Mouse (Mus musculus) brain, embryonic 14.5 days (tissue): ENCODE measurements around the gene Epb41l3. TPM values are rescaled to one million over a fixed set of nuclear protein-coding genes. Genes with fewer than 3 reads are reported as not detected.

ENCODE experiments used
- DNase-seq: peaks from one replicate; pipeline ENCODE4 v3.0.0-alpha.2; 2011; ENCODE audit warnings: low read depth
- CTCF ChIP-seq: fragments of 200-500 bp; IDR thresholded peaks from 2 replicates; pipeline ENCODE4 v1.5.1; 2012; ENCODE audit warnings: inconsistent platforms, mild to moderate bottlenecking, moderate library complexity, borderline replicate concordance; ENCODE audit not compliant: insufficient read depth, insufficient read length; ENCODE audit errors: extremely low read depth
- POLR2A ChIP-seq: fragments of 200-500 bp; IDR thresholded peaks from 2 replicates; pipeline ENCODE4 v1.6.1; 2012; ENCODE audit warnings: mild to moderate bottlenecking, inconsistent platforms, borderline replicate concordance; ENCODE audit not compliant: poor library complexity, insufficient read depth, insufficient read length, severe bottlenecking; ENCODE audit errors: extremely low read depth
- polyA plus RNA-seq: library from polyadenylated mRNA; depleted of rRNA; stranded (reverse); fragments of >200 nt; gene quantifications from 2 replicates; pipeline ENCODE4 v1.2.3, GENCODE M21; 2012

Epb41l3 gene
- polyA plus RNA-seq, 1 experiment, result 51.7 TPM

DNA sequence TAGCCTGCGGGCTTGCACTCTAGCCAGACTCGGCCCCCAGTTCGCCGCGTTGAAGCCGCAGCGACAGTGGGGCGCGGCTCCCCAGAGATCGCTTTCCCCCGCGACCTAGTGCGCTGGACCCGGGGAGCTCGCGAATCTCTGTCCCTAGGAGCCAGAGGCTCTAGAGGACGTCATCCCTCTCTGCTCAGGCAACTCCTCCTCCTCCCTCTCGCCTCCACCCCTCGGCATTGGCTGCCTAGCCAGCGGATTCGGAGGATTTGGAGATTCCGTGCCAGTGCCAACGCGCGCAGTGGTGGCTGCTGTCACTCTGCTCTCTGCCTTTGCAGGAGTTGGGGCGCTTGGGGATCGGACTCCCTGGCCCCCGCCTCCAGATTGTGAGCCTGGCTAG, 749 bp downstream of the Epb41l3 start:
- peak; percentile 82 for DNase-seq
- TF ChIP-seq CTCF, result no peak
- no peak for TF ChIP-seq POLR2A

DNA sequence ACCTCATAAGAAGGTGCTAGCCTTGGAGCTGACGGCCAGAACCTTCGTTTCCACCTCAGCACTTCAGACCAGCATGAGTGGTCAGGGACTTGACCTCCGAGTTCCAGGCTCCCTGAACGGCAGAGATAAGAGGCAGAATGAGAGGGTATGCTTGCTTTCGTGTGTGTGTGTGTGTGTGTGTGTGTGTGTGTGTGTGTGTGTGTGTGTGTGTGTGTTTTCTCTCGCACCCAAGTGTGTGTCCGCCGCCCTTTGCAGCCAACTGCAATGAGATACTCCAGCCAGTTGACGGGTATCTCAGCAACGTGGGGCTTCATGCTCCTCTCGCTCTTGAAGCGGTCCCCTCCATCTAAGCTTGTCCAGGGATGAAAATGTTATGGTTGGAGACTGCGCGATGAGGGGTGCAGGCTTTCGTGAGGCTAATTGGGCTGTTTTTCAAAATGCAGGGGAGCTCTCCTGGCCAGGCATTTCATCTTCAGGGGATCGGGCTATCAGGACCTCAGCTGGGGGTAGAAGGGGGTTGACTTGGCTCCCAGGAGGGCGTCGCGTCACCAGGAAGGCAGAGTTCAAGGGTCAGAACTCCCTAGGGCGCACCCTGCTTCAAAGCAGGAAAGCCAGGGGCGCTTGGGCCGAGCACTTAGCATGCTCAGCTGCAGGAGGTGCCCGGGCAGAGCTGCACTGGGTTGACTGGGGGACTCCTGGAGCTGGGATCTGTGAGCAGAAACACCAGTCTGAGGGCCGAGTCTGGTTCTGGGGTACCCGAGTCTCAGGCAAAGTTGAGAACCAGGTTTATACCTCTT, 1.5 kb downstream of the Epb41l3 start:
- TF ChIP-seq CTCF (no peak), POLR2A (no peak)
- peak; percentile 25 for DNase-seq

DNA sequence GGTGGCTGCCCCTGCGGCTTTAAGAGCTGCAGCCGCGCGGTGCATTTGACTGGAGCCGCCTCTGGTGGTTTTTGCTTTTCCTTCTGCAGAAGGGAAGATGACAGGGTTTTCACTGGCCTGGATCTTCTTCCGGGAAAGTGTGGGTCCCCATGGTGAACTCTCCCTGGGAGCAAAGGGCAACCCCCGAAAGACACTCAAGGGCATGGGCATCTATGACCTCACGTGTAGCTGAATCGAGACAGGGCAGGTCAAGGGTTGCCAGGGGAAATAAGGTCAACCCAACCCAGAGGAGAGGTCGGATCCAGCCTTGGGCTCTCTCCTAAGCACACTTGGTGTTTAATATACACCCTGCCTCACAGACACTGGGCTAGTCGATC, 2.0 kb downstream of the Epb41l3 start:
- TF ChIP-seq POLR2A (no peak), CTCF (no peak)
- no peak for DNase-seq

DNA sequence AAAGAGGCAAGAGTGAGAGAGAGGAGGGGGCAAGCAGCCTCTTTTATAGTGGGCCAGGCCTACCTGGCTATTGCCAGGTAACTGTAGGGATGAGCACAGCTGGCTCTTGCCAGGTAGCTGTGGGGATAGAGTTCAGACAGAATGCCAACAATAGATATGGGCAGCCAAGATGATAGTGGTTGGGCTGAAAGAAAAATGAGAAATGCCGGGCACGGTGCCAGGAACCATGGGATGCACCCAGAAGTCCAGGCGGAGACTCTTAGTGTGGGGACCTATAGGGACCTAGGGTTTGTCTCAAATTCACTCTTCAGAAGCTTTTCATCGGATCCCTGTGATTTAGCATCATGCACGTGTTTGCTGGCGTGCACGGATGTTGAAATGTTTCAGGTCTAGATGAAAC, 6.8 kb downstream of the Epb41l3 start:
- TF ChIP-seq POLR2A, result no peak
- no peak for TF ChIP-seq CTCF
- no peak for DNase-seq

DNA sequence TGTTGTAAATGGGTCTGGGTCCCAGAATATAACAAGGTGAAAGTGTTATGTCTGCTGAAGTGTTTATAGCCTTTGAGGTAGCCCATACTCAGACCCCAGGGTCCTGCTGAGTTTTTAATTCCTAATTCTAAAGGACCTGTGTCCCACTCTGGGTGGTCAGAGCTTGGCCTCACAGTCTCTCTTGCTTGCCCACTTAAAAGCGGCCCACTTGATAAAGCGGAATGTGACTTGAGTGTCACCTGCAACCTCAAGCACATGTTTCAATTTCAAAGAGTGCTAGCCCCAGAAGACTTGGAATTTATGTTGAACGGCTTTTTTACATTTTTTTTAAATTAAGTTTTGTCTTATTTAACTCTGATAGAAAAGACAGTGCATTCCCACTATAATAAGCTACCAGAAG, 16.1 kb downstream of the Epb41l3 start:
- no peak for DNase-seq
- TF ChIP-seq CTCF (no peak), POLR2A (no peak)

DNA sequence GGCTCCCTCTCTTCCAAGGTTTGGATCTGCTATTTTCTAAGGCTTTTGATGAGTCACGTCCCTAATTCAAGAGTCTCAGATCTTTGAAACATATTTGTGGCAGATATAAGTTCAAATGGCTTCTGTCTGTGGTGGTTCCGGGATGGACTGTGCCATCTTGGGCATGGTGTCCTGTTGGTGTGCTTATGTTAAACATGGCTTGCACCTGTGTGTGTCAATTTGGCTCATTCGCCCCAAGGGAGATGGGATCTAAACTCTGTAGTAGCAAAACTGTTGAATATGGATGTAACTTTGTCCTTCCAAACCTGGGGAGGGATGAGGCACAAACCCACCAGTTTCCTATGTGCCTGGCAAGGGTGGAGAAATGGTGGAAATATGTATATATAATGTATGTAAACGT, 21.6 kb downstream of the Epb41l3 start:
- TF ChIP-seq CTCF (no peak), POLR2A (no peak)
- no peak for DNase-seq

DNA sequence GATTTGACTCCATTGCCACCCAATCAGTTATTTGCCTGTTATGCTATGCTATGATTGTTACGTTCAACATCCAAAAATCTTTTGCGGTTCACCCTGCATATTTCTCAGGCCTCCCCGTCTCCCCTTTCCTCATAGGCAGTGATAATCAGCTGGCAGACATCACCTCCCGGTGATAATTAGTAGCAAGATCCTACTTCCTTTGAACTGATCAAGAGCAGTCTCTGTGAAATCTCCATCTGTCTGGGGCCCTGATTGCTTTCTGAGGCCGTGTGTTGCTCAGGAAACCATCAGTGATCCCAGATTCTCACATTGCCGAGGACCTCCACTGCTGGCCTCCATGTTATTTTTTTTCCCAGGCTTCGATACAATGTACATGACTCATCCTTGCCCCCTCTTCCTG, 22.5 kb downstream of the Epb41l3 start:
- TF ChIP-seq POLR2A, result no peak
- no peak for TF ChIP-seq CTCF

DNA sequence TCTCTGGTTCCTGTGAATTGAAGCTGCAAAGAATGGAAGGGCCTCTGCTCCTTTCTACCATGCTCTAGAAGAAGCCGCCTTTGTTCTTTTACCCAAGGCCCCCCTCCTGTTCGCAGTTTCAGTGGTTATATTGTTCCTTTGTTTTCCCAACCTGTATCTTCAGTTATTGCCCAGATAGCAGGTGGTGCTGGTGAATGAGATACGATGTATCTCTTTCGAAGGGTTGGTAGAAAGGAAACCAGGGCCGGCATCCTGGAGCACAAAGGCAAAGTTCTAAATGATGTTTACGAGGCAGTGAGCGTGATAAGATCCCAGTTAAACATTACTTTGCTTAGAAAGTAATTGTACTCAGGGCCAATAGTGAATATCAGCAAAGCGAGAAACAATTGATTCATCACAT, 27.8 kb downstream of the Epb41l3 start:
- no peak for DNase-seq
- no peak for TF ChIP-seq POLR2A
- TF ChIP-seq CTCF, result no peak

More for the DNA sequence above, 22.5 kb downstream of the Epb41l3 start:
- DNase-seq, result peak; percentile 49

DNA sequence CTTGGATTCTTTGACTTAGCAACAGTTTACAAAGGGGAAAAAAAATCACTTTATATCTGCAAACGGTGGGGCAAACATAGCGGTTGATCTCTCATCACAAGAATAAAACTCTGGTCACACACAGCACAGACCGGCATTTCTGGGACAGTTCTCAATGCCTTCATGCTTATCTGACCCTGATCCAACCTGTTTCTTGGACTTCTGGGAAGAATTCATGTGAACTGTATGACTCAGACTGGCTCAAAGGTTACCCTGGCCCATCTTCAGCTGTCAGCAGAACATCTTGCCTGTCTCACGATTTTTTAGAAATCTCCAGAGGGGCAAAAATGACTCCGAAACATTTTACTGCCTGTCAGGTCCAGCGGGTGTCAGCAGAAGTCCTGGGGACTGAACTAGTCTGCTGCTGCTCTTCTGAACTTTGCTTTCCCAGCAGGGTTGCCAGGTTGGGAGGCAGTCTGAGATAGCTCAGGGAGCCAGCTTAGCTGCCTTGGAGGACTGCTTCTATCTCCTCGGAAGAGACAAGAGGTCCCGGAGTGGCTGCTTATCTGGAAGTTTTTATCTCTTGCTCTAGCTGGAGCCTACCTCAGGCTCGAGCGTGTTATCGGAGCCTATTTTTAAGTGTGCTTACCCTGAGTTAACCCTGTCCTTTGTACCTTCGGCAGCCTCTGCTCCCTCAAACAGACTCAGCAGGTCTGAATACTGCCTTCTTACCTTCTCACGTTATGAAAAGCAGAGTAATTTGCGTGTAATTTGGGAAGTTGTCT, 29.7 kb downstream of the Epb41l3 start:
- TF ChIP-seq POLR2A (no peak), CTCF (no peak)
- DNase-seq, result no peak

DNA sequence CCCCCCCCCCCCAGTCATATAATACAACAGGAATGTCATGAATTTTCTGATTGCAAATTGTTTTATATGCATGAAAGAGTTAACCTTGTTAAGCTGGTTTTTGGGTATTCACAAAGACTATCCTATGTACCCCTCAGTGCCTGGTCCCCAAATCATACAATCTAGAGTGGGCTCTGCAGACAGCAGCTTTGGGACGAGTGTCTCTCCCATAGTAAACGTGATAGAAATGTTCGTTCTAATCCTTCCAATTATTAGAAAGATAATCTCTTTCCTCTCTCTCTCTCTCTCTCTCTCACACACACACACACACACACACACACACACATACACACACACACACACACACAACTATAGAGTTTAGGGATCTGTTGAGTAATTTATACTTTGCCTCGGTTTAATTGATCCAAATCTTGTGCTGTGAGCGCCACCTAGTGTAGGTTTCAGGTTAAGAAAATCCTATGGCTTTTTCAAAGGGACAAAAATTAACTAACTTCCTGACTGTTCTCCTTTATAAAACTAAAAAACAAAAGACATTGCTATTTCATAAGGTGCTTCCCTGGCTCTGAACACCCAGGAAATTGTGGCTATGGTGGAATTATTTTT, 30.4 kb downstream of the Epb41l3 start:
- TF ChIP-seq CTCF (0 out of 2 replicates have a peak, but pooled peaks have one; percentile 10), POLR2A (no peak)
- peak; percentile 75 for DNase-seq

DNA sequence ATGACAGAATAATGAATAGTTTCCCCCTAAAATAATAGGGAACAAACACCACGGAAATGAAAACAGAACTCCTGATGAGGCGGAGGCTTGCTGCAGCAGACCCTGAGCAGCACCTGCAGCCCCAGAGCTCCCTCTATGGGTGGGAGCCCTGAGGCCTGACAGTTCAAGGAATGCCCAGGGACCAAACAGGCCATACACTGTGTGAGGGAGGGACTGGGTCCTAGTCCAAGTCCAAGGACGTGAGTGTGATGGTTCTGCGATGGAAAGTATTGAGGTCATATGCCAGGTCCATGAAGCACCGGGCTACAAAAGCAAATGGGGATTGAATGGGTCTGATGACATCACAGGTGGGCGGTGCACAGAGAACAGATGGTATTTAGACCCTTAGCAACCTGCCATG, 33.7 kb downstream of the Epb41l3 start:
- TF ChIP-seq POLR2A, result no peak
- TF ChIP-seq CTCF, result peak; percentile 29; the same call in 1 of the 2 replicates
- no peak for DNase-seq

DNA sequence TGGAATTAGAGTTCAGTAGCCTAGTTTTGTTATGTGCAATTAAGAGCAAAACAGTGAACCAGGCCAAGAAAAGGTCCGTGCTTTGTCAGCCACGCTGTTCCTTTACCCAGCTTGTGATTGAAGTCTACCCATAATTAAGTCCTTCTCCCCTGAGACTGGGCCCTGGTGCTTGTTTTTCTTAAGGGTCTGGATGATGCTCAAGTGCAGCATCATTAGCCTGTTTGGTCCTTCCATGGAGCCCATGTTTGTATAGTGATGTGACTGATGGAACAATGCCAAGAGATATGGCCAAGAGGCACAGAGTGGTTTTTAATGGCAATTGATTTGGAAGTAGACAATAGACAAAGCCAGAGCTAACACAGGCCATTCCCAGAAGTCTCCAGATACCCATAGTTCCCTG, 36.7 kb downstream of the Epb41l3 start:
- TF ChIP-seq POLR2A (no peak), CTCF (no peak)
- DNase-seq, result peak; percentile 83

DNA sequence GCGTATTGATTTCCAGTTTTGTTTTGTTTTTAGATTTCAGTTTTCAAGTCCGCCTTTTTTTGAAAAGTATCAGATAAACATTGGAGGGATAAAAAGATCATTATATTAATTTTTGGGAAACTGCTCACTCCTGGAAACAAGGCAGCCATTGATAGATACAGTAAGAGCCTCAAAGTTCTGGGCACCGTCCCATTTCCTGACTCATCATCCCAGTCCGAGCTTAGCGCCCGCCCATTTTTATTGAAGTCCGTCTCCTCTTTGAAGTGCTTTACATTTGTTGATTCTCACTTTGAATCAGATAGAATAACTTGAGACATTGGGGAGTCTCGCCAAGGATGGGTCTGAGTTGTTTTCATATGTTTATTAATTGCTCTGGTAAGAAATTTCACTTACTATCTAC, 43.7 kb downstream of the Epb41l3 start:
- peak; percentile 60 for DNase-seq
- TF ChIP-seq POLR2A, result no peak
- no peak for TF ChIP-seq CTCF
